ENCODE assay signal across 29 mouse cellular contexts in genomic region chr2:11774426-11774825, GRCm38 (mm10). TPM values are rescaled to one million over a fixed set of nuclear protein-coding genes. Genes with fewer than 3 reads are reported as not detected.
DNase-seq lines count a peak whose midpoint lies in the region; ATAC-seq lines count a peak whose summit lies in the region.
"Had no signal": no experiment of that assay in that cellular context is flagged by ENCODE, and none has a peak within 500 bp of the region (broad histone marks: within the 10 kb centered on the region; RNA-seq: fewer than 3 reads in every experiment).

No protein-coding gene starts in this region.

- peaks cover 15% of the 10 kb centered on the region for H3K4me1 ChIP-seq in kidney, embryonic 14.5 days (ENCODE audit: control insufficient read depth, insufficient read depth, low read length)
- H3K4me1 ChIP-seq in megakaryocyte, embryonic 14.5 days: peaks cover 65% of the 10 kb centered on the region

- peaks cover 2% of the 10 kb centered on the region; the same call in 1 of the 2 replicates for H3K36me3 ChIP-seq in kidney, embryonic 14.5 days (ENCODE audit: control insufficient read depth, insufficient read depth, low read length)
- peaks cover 15% of the 10 kb centered on the region for H3K36me3 ChIP-seq in megakaryocyte, embryonic 14.5 days (replicated peaks; ENCODE audit: low read length)

- ATAC-seq in kidney, embryonic 14.5 days (ENCODE audit: low FRiP score, low TSS enrichment): no peak
- no peak for ATAC-seq in megakaryocyte, adult 5-6 weeks (ENCODE audit: poor library complexity, severe bottlenecking)
- ATAC-seq: CD4-positive, CD25-positive, alpha-beta regulatory T cell, adult 4 months; forebrain, embryonic 16.5 days; hindbrain, postnatal 0 days; intestine, embryonic 15.5 days; midbrain, embryonic 15.5 days had no signal

- no peaks in the 10 kb centered on the region for H3K27me3 ChIP-seq in kidney, embryonic 14.5 days (ENCODE audit: control insufficient read depth, insufficient read depth, low read length)
- H3K27me3 ChIP-seq in megakaryocyte, embryonic 14.5 days (replicated peaks): no peaks in the 10 kb centered on the region
- H3K27me3 ChIP-seq: intestine, embryonic 15.5 days; midbrain, embryonic 15.5 days; neural tube, embryonic 15.5 days had no signal

- 71% methylated on average over 10 of the region's 10 CpGs for WGBS in kidney, embryonic 14.5 days

- no peak overlapping the region for H3K4me2 ChIP-seq in kidney, embryonic 14.5 days (replicated peaks; ENCODE audit: low read depth, low read length)
- H3K4me2 ChIP-seq: intestine, embryonic 15.5 days; midbrain, embryonic 15.5 days; neural tube, embryonic 15.5 days had no signal

- H3K9ac ChIP-seq in kidney, embryonic 14.5 days (ENCODE audit: low read depth, low read length): no peak overlapping the region
- H3K9ac ChIP-seq: intestine, embryonic 15.5 days; liver, embryonic 14.5 days; midbrain, embryonic 15.5 days; neural tube, embryonic 15.5 days had no signal

- H3K4me3 ChIP-seq in kidney, embryonic 14.5 days (ENCODE audit: low read length): no peak overlapping the region
- H3K4me3 ChIP-seq in megakaryocyte, embryonic 14.5 days (replicated peaks): peak overlapping the region; percentile 10
- H3K4me3 ChIP-seq: erythroblast, embryonic 14.5 days; hindbrain, embryonic 10.5 days; intestine, embryonic 15.5 days; midbrain, embryonic 10.5 days; midbrain, embryonic 15.5 days; neural tube, embryonic 15.5 days had no signal

- DNase-seq in kidney, adult 11 months: peak; percentile 18
- peak; percentile 11 to 54 for DNase-seq in kidney, postnatal 25 days
- no peak for DNase-seq in thymus, postnatal 14 days
- DNase-seq in c-Kit-positive CD71-positive TER-119-positive erythroid progenitor cells, embryonic 14.5 days (ENCODE audit: low spot score): no peak
- DNase-seq: adrenal gland, postnatal 14 days; cerebellum, adult 18-20 months; cerebellum, postnatal 14 days; heart, postnatal 14 days; layer of hippocampus, postnatal 36 days; left cerebral cortex, postnatal 4 days; liver; lung, adult 2 months; lung, postnatal 10 days; thymus, adult 2 months; thymus, postnatal 4 days had no signal

- no peaks in the 10 kb centered on the region for H3K9me3 ChIP-seq in kidney, embryonic 14.5 days (ENCODE audit: control insufficient read depth, low read length)
- H3K9me3 ChIP-seq in megakaryocyte, embryonic 14.5 days: no peaks in the 10 kb centered on the region
- H3K9me3 ChIP-seq: hindbrain, embryonic 10.5 days; intestine, embryonic 15.5 days; midbrain, embryonic 10.5 days; midbrain, embryonic 15.5 days; neural tube, embryonic 15.5 days had no signal

- H3K27ac ChIP-seq in kidney, embryonic 14.5 days (ENCODE audit: low read depth, low read length): no peak overlapping the region
- H3K27ac ChIP-seq: hindbrain, embryonic 10.5 days; hindbrain, postnatal 0 days; intestine, embryonic 15.5 days; liver, embryonic 14.5 days; macrophage; midbrain, embryonic 10.5 days; midbrain, embryonic 15.5 days; neural tube, embryonic 15.5 days had no signal

RNA-seq across cellular contexts. Expression of gene Fbh1, which starts 3.0 kb away (rescaled TPM):
- polyA plus RNA-seq in kidney, embryonic 14.5 days (2014; fragmentation: Nextera tagmentation; extraction: Ambion mirVana): 85.1 and 126 TPM in 2 replicates
- polyA plus RNA-seq in megakaryocyte, embryonic 14.5 days (2012; ENCODE audit: insufficient read depth, low replicate concordance): 0.45 and 4.7 TPM in 2 replicates
- 62.1 and 65.4 TPM in 2 replicates for total RNA-seq in megakaryocyte, adult 5-6 weeks (2015)
- total RNA-seq in megakaryocyte, adult 5-6 weeks (2017): 73.0 and 114 TPM in 2 replicates

RNA-seq across cellular contexts. Expression of gene Ankrd16, which starts 3.2 kb away (rescaled TPM):
- polyA plus RNA-seq in kidney, embryonic 14.5 days (2014; fragmentation: Nextera tagmentation; extraction: Ambion mirVana): 32.9 and 34.2 TPM in 2 replicates
- polyA plus RNA-seq in megakaryocyte, embryonic 14.5 days (2012; ENCODE audit: insufficient read depth, low replicate concordance): 8.1 and 8.5 TPM in 2 replicates
- 42.3 and 52.2 TPM in 2 replicates for total RNA-seq in megakaryocyte, adult 5-6 weeks (2015)
- 23.3 and 32.1 TPM in 2 replicates for total RNA-seq in megakaryocyte, adult 5-6 weeks (2017)

Comparison
In these comparisons a context has a peak if more than half of its experiments do, and no peak if none do; other contexts are left out.
1. DNase-seq: peak in kidney, adult 11 months (single experiment) and kidney, postnatal 25 days (2 of 2); none in thymus, postnatal 14 days (single experiment) and c-Kit-positive CD71-positive TER-119-positive erythroid progenitor cells, embryonic 14.5 days (single experiment).
2. RNA of gene Fbh1, which starts 3.0 kb away (polyA plus RNA-seq): 85.1 to 126 TPM in kidney, embryonic 14.5 days; 0.45 to 4.7 TPM in megakaryocyte, embryonic 14.5 days; every median in the first group is over 10 times any median in the second.